Mouse (Mus musculus) left cerebral cortex, adult 11 months (tissue): ENCODE data around the gene Mmp13.
"Not testable (repeated sequence)": the region's sequence is repeated elsewhere in the genome, so short reads cannot be mapped to it uniquely, and the experiment has no call there.

Experiments
- DNase-seq: peaks from one replicate; pipeline ENCODE4 v3.0.0; 2022; ENCODE audit warnings: low spot score

Gene Mmp13

GRCm38 (mm10) chr9:7272214-7272613 lies at the start of gene Mmp13:
TSS of gene Mmp13 (plus strand) at chr9:7272514.
- DNase-seq: no peak

- DNase-seq: no peak
Observed at GRCm38 (mm10) chr9:7238619-7239018, 33.7 kb upstream of the Mmp13 start.

- no peak for DNase-seq
Observed at GRCm38 (mm10) chr9:7239967-7240366, 32.3 kb upstream of the Mmp13 start.

GRCm38 (mm10) chr9:7252797-7253654 lies 19.3 kb upstream of the Mmp13 start:
- no peak for DNase-seq

GRCm38 (mm10) chr9:7261667-7262066 lies 10.6 kb upstream of the Mmp13 start:
- no peak for DNase-seq

- DNase-seq: no peak
Observed at GRCm38 (mm10) chr9:7270071-7270470, 2.2 kb upstream of the Mmp13 start.

GRCm38 (mm10) chr9:7282565-7283302 lies 10.4 kb downstream of the Mmp13 start:
- no peak for DNase-seq

GRCm38 (mm10) chr9:7283303-7283684 lies 11.0 kb downstream of the Mmp13 start:
- DNase-seq: not testable (repeated sequence)

GRCm38 (mm10) chr9:7289501-7289900 lies 17.2 kb downstream of the Mmp13 start:
- DNase-seq: no peak

- no peak for DNase-seq
Observed at GRCm38 (mm10) chr9:7289901-7290300, 17.6 kb downstream of the Mmp13 start.

- DNase-seq: no peak
Observed at GRCm38 (mm10) chr9:7292132-7292531, 19.8 kb downstream of the Mmp13 start.

- no peak for DNase-seq
Observed at GRCm38 (mm10) chr9:7331847-7332246, 59.5 kb downstream of the Mmp13 start.
